Mouse (Mus musculus) macrophage (primary cell): ENCODE data around the gene Gba. TPM values are rescaled to one million over a fixed set of nuclear protein-coding genes. Genes with fewer than 3 reads are reported as not detected.
"Not testable (repeated sequence)": the region's sequence is repeated elsewhere in the genome, so short reads cannot be mapped to it uniquely, and the experiment has no call there.

Experiments used
- H3K27ac ChIP-seq: fragments of 350-480 bp; formaldehyde crosslinking; 2 replicates; pipeline ENCODE4 v1.9.0; 2021
- H3K36me3 ChIP-seq: fragments of 350-480 bp; formaldehyde crosslinking; 2 replicates; pipeline ENCODE4 v1.9.0; 2021; ENCODE audit errors: inconsistent target
- H3K4me3 ChIP-seq: fragments of 350-480 bp; formaldehyde crosslinking; 2 replicates; pipeline ENCODE4 v1.9.0; 2021; ENCODE audit errors: inconsistent target
- H3K79me2 ChIP-seq: fragments of 350-480 bp; formaldehyde crosslinking; 2 replicates; pipeline ENCODE4 v1.9.0; 2021; ENCODE audit errors: inconsistent target
- WGBS: methylation state at CpG from one replicate; pipeline ENCODE4 v1.1.7; 2026; ENCODE audit warnings: inconsistent platforms; ENCODE audit not compliant: missing documents; 5-methylcytosine and 5-hydroxymethylcytosine counted together
- polyA plus RNA-seq: library from polyadenylated mRNA; stranded (reverse); fragments of 250-400 nt; gene quantifications from 3 replicates; pipeline ENCODE4 v1.2.4, GENCODE M21; 2018; ENCODE audit warnings: inconsistent platforms

Gene Gba
- polyA plus RNA-seq, 1 experiment from 2014 or later = 294 TPM

GRCm38 (mm10) chr3:89215853-89216252 is 13.1 kb downstream of the Gba start:
- Histone ChIP-seq H3K36me3 (no peaks in the 10 kb centered on the region), H3K27ac (no peak overlapping the region), H3K4me3 (no peak overlapping the region), H3K79me2 (peaks cover 16% of the 10 kb centered on the region)
- 3% methylated on average over 6 of the region's 6 CpGs for WGBS

GRCm38 (mm10) chr3:89216407-89216806 is 13.7 kb downstream of the Gba start:
- H3K27ac ChIP-seq, H3K36me3 ChIP-seq, H3K4me3 ChIP-seq: not testable (repeated sequence)
- H3K79me2 ChIP-seq = peaks cover 16% of the 10 kb centered on the region
- WGBS = 80% methylated on average over 4 of the region's 7 CpGs

GRCm38 (mm10) chr3:89218271-89218670 is 15.5 kb downstream of the Gba start:
- no peak overlapping the region for H3K27ac ChIP-seq
- H3K79me2 ChIP-seq = peaks cover 3% of the 10 kb centered on the region; the same call in 1 of the 2 replicates
- 100% methylated on average over 1 of the region's 1 CpGs for WGBS
- no peak overlapping the region for H3K4me3 ChIP-seq
- H3K36me3 ChIP-seq = no peaks in the 10 kb centered on the region

GRCm38 (mm10) chr3:89219546-89219945 is 16.8 kb downstream of the Gba start:
- Histone ChIP-seq H3K4me3 (no peak overlapping the region), H3K79me2 (no peaks in the 10 kb centered on the region), H3K27ac (no peak overlapping the region), H3K36me3 (no peaks in the 10 kb centered on the region)
- WGBS = 58% methylated on average over 8 of the region's 8 CpGs

GRCm38 (mm10) chr3:89221167-89221566 is 18.4 kb downstream of the Gba start:
- H3K36me3 ChIP-seq = no peaks in the 10 kb centered on the region
- H3K27ac ChIP-seq = no peak overlapping the region
- WGBS = 96% methylated on average over 5 of the region's 5 CpGs
- H3K4me3 ChIP-seq = no peak overlapping the region
- H3K79me2 ChIP-seq = no peaks in the 10 kb centered on the region

- no peaks in the 10 kb centered on the region for H3K79me2 ChIP-seq
- no peak overlapping the region for H3K27ac ChIP-seq
- 76% methylated on average over 11 of the region's 11 CpGs for WGBS
These were observed 22.1 kb downstream of the Gba start for GRCm38 (mm10) chr3:89224796-89225195.

GRCm38 (mm10) chr3:89225321-89225815 is 22.6 kb downstream of the Gba start:
- Histone ChIP-seq H3K27ac (no peak overlapping the region), H3K4me3 (no peak overlapping the region), H3K36me3 (no peaks in the 10 kb centered on the region), H3K79me2 (no peaks in the 10 kb centered on the region)
- 92% methylated on average over 12 of the region's 12 CpGs for WGBS

More at GRCm38 (mm10) chr3:89224796-89225195, 22.1 kb downstream of the Gba start:
- Histone ChIP-seq H3K36me3 (no peaks in the 10 kb centered on the region), H3K4me3 (no peak overlapping the region)

- 64% methylated on average over 4 of the region's 4 CpGs for WGBS
- Histone ChIP-seq H3K36me3 (no peaks in the 10 kb centered on the region), H3K27ac (no peak overlapping the region)
These were observed 23.2 kb downstream of the Gba start for GRCm38 (mm10) chr3:89225918-89226317.

GRCm38 (mm10) chr3:89226361-89226760 is 23.6 kb downstream of the Gba start:
- H3K36me3 ChIP-seq = no peaks in the 10 kb centered on the region
- 96% methylated on average over 11 of the region's 11 CpGs for WGBS
- no peak overlapping the region for H3K4me3 ChIP-seq
- no peak overlapping the region for H3K27ac ChIP-seq
- H3K79me2 ChIP-seq = no peaks in the 10 kb centered on the region

More at GRCm38 (mm10) chr3:89225918-89226317, 23.2 kb downstream of the Gba start:
- Histone ChIP-seq H3K79me2 (no peaks in the 10 kb centered on the region), H3K4me3 (no peak overlapping the region)

GRCm38 (mm10) chr3:89226900-89227299 is 24.2 kb downstream of the Gba start, which contains the start of gene Mtx1:
Gene Mtx1, minus strand, starts transcription at chr3:89227088.
- Histone ChIP-seq H3K36me3 (no peaks in the 10 kb centered on the region), H3K4me3 (no peak within 1 kb of the TSS; the same call in 1 of the 2 replicates)
- WGBS = 26% methylated on average over 20 of the region's 21 CpGs

GRCm38 (mm10) chr3:89227307-89228179 is 24.8 kb downstream of the Gba start:
- no peak overlapping the region for H3K27ac ChIP-seq
- H3K4me3 ChIP-seq = peak overlapping the region; percentile 37; the same call in 1 of the 2 replicates
- WGBS = 15% methylated on average over 41 of the region's 41 CpGs
- no peaks in the 10 kb centered on the region for H3K79me2 ChIP-seq
- H3K36me3 ChIP-seq = no peaks in the 10 kb centered on the region

More at GRCm38 (mm10) chr3:89226900-89227299, 24.2 kb downstream of the Gba start, which contains the start of gene Mtx1:
- Histone ChIP-seq H3K27ac (no peak within 1 kb of the TSS), H3K79me2 (no peaks in the 10 kb centered on the region)

GRCm38 (mm10) chr3:89228180-89228549 is 25.4 kb downstream of the Gba start:
- Histone ChIP-seq H3K79me2 (no peaks in the 10 kb centered on the region), H3K4me3 (peak overlapping the region; percentile 37), H3K27ac (no peak overlapping the region), H3K36me3 (no peaks in the 10 kb centered on the region)
- 2% methylated on average over 20 of the region's 20 CpGs for WGBS

- Histone ChIP-seq H3K4me3 (peak within 1 kb of the TSS; percentile 37), H3K79me2 (no peaks in the 10 kb centered on the region), H3K27ac (no peak within 1 kb of the TSS), H3K36me3 (no peaks in the 10 kb centered on the region)
- WGBS = 63% methylated on average over 10 of the region's 10 CpGs
These were observed 26.1 kb downstream of the Gba start, which contains the start of gene Muc1 for GRCm38 (mm10) chr3:89228836-89229235. Gene Muc1, plus strand, starts transcription at chr3:89229057.

- H3K36me3 ChIP-seq = no peaks in the 10 kb centered on the region
- no peak overlapping the region for H3K27ac ChIP-seq
- H3K4me3 ChIP-seq = no peak overlapping the region
- WGBS = 95% methylated on average over 4 of the region's 4 CpGs
- no peaks in the 10 kb centered on the region for H3K79me2 ChIP-seq
These were observed 26.5 kb downstream of the Gba start for GRCm38 (mm10) chr3:89229276-89229675.

- 100% methylated on average over 2 of the region's 2 CpGs for WGBS
- Histone ChIP-seq H3K79me2 (no peaks in the 10 kb centered on the region), H3K36me3 (no peaks in the 10 kb centered on the region), H3K27ac (no peak overlapping the region), H3K4me3 (no peak overlapping the region)
These were observed 27.8 kb downstream of the Gba start for GRCm38 (mm10) chr3:89230561-89230960.
